8 mouse cellular contexts compared by ENCODE assay signal in the genomic region with DNA sequence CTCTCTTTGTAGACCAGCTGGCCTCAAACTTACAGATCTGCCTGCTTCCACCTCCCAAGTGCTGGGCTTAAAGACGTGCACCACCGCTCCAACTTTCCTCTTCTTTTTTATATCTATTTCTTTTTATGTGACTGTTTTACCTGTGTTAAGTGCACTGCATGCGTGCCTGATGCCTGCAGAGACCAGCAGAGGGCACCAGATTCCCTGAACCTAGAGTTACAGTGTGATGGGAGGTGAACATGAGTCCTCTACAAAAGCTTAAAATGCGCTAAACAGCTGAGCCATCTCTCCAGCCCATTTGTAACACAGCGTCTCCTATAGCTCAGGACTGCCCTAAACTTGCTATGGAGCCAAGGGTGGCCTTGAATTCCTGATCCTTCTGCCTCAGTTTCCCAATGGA. TPM values are rescaled to one million over a fixed set of nuclear protein-coding genes. Genes with fewer than 3 reads are reported as not detected.
DNase-seq lines count a peak whose midpoint lies in the region; ATAC-seq and TF ChIP-seq lines count a peak whose summit lies in the region.
"Had no signal": no experiment of that assay in that cellular context is flagged by ENCODE, and none has a peak within 500 bp of the region (broad histone marks: within the 10 kb centered on the region; RNA-seq: fewer than 3 reads in every experiment).

No protein-coding gene starts in this region.

- peak; percentile 63 for ATAC-seq in inflammation-experienced regulatory T-cells, adult 6 months

- peak; percentile 69 for TF ChIP-seq CTCF in layer of hippocampus, adult 2 months (conservative IDR thresholded peaks at IDR 0.05)

- no peak for DNase-seq in layer of hippocampus, adult 2 months (ENCODE audit: low spot score in 2 of 2)
- no peak for DNase-seq in layer of hippocampus, adult 9-10 months (ENCODE audit: low spot score)
- peak; percentile 21 for DNase-seq in adrenal gland, adult 2 months
- DNase-seq in spleen, postnatal 36 days (ENCODE audit: low spot score in 2 of 2) = peak; percentile 32 to 53
- DNase-seq in urinary bladder, postnatal 25 days (ENCODE audit: low spot score) = no peak
- no peak for DNase-seq in urinary bladder, postnatal 14 days (ENCODE audit: low spot score)

- no peak overlapping the region for H3K4me3 ChIP-seq in layer of hippocampus, adult 2 months
- H3K4me3 ChIP-seq: heart, embryonic 13.5 days had no signal

- H3K27ac ChIP-seq in layer of hippocampus, adult 2 months = no peak overlapping the region
- H3K27ac ChIP-seq: heart, embryonic 13.5 days had no signal

RNA-seq across cellular contexts. Expression of gene Sptbn4, which starts 9.9 kb away (rescaled TPM):
- 100 to 1,000 TPM; 147 TPM for total RNA-seq in layer of hippocampus, adult 2 months (2021)
- 1 to 10 TPM; 1.5 to 1.9 TPM for total RNA-seq in adrenal gland, adult 2 months (2021)
- polyA plus RNA-seq in adrenal gland, adult 2 months (2012; rRNA removed) = 0.84 and 2.3 TPM in 2 replicates
- polyA plus RNA-seq in inflammation-experienced regulatory T-cells, adult 6 months (2017; shearing (Covaris generic)) = under 1 TPM; 0.12 to 0.23 (median 0.13) TPM

RNA-seq across cellular contexts. Expression of gene Blvrb, which starts 10.2 kb away (rescaled TPM):
- total RNA-seq in layer of hippocampus, adult 2 months (2021) = 10 to 100 TPM; 17.5 to 18.1 TPM
- 10 to 100 TPM; 48.4 to 51.1 TPM for total RNA-seq in adrenal gland, adult 2 months (2021)
- 70.2 and 86.2 TPM in 2 replicates for polyA plus RNA-seq in adrenal gland, adult 2 months (2012; rRNA removed)
- polyA plus RNA-seq in inflammation-experienced regulatory T-cells, adult 6 months (2017; shearing (Covaris generic)) = 10 to 100 TPM in 2 of 3 experiments, 1 to 10 TPM in 1; 6.0 to 21.7 (median 17.0) TPM

RNA-seq across cellular contexts. Expression of gene Sertad3, which starts 36.0 kb away (rescaled TPM):
- total RNA-seq in layer of hippocampus, adult 2 months (2021) = 1 to 10 TPM; 3.3 to 3.8 TPM
- 10 to 100 TPM; 11.6 to 21.0 TPM for total RNA-seq in adrenal gland, adult 2 months (2021)
- 20.0 and 20.9 TPM in 2 replicates for polyA plus RNA-seq in adrenal gland, adult 2 months (2012; rRNA removed)
- 10 to 100 TPM; 37.6 to 53.5 (median 42.6) TPM for polyA plus RNA-seq in inflammation-experienced regulatory T-cells, adult 6 months (2017; shearing (Covaris generic))

RNA-seq across cellular contexts. Expression of gene Sertad1, which starts 49.2 kb away (rescaled TPM):
- 10 to 100 TPM in 1 of 2 experiments, 1 to 10 TPM in 1; 6.3 to 10.8 TPM for total RNA-seq in layer of hippocampus, adult 2 months (2021)
- total RNA-seq in adrenal gland, adult 2 months (2021) = 10 to 100 TPM; 17.9 to 25.6 TPM
- 57.7 and 60.5 TPM in 2 replicates for polyA plus RNA-seq in adrenal gland, adult 2 months (2012; rRNA removed)
- polyA plus RNA-seq in inflammation-experienced regulatory T-cells, adult 6 months (2017; shearing (Covaris generic)) = 10 to 100 TPM; 38.7 to 44.4 (median 40.2) TPM

Comparison
In these comparisons a context has a peak if more than half of its experiments do, and no peak if none do; other contexts are left out.
1. DNase-seq: peak in adrenal gland, adult 2 months (single experiment) and spleen, postnatal 36 days (2 of 2); none in layer of hippocampus, adult 2 months (0 of 2), layer of hippocampus, adult 9-10 months (single experiment), urinary bladder, postnatal 25 days (single experiment) and urinary bladder, postnatal 14 days (single experiment).
2. RNA of gene Sptbn4, which starts 9.9 kb away (total RNA-seq): 147 TPM in layer of hippocampus, adult 2 months; 1.5 to 1.9 TPM in adrenal gland, adult 2 months; every median in the first group is over 10 times any median in the second.